Mouse (Mus musculus): ENCODE data around the gene Adamts20.
A peak's percentile ranks its signal among the peaks of the same experiment; 100 is the strongest.

The Adamts20 gene

GRCm38 (mm10) chr15:94252962-94253712 is 212.1 kb downstream of the Adamts20 start:
- no peak for DNase-seq (ENCODE audit: low read depth, low spot score)

GRCm38 (mm10) chr15:94249766-94250165 is 215.5 kb downstream of the Adamts20 start:
- DNase-seq (ENCODE audit: low read depth, low spot score): no peak

GRCm38 (mm10) chr15:94248386-94248785 is 216.8 kb downstream of the Adamts20 start:
- no peak for DNase-seq (ENCODE audit: low read depth, low spot score)

GRCm38 (mm10) chr15:94246669-94247068 is 218.5 kb downstream of the Adamts20 start:
- DNase-seq (ENCODE audit: low read depth, low spot score): no peak

- DNase-seq (ENCODE audit: low read depth, low spot score): peak; percentile 57
Measured at GRCm38 (mm10) chr15:94244336-94244735, 220.9 kb downstream of the Adamts20 start.

- DNase-seq (ENCODE audit: low read depth, low spot score): no peak
Measured at GRCm38 (mm10) chr15:94242133-94242532, 223.1 kb downstream of the Adamts20 start.

GRCm38 (mm10) chr15:94239637-94240036 is 225.6 kb downstream of the Adamts20 start:
- no peak for DNase-seq (ENCODE audit: low read depth, low spot score)

GRCm38 (mm10) chr15:94239127-94239526 is 226.1 kb downstream of the Adamts20 start:
- DNase-seq (ENCODE audit: low read depth, low spot score): no peak

- no peak for DNase-seq (ENCODE audit: low read depth, low spot score)
Measured at GRCm38 (mm10) chr15:94238058-94238876, 227.0 kb downstream of the Adamts20 start.

- no peak for DNase-seq (ENCODE audit: low read depth, low spot score)
Measured at GRCm38 (mm10) chr15:94236726-94237125, 228.5 kb downstream of the Adamts20 start.

- no peak for DNase-seq (ENCODE audit: low read depth, low spot score)
Measured at GRCm38 (mm10) chr15:94236121-94236520, 229.1 kb downstream of the Adamts20 start.

GRCm38 (mm10) chr15:94235190-94235589 is 230.0 kb downstream of the Adamts20 start:
- DNase-seq (ENCODE audit: low read depth, low spot score): no peak

- DNase-seq (ENCODE audit: low read depth, low spot score): no peak
Measured at GRCm38 (mm10) chr15:94231246-94231645, 234.0 kb downstream of the Adamts20 start.

- no peak for DNase-seq (ENCODE audit: low read depth, low spot score)
Measured at GRCm38 (mm10) chr15:94227388-94227787, 237.8 kb downstream of the Adamts20 start.

GRCm38 (mm10) chr15:94223101-94223500 is 242.1 kb downstream of the Adamts20 start:
- no peak for DNase-seq (ENCODE audit: low read depth, low spot score)

- DNase-seq (ENCODE audit: low read depth, low spot score): no peak
Measured at GRCm38 (mm10) chr15:94220686-94221085, 244.5 kb downstream of the Adamts20 start.

All from retina, postnatal 7 days (tissue).